Mouse (Mus musculus) 416B (cell line): Measurements from ENCODE around the gene Usp20.

ENCODE experiments used
- DNase-seq: peaks from one replicate; pipeline ENCODE4 v3.0.0; 2011; ENCODE audit warnings: low read depth

Usp20 gene

DNA sequence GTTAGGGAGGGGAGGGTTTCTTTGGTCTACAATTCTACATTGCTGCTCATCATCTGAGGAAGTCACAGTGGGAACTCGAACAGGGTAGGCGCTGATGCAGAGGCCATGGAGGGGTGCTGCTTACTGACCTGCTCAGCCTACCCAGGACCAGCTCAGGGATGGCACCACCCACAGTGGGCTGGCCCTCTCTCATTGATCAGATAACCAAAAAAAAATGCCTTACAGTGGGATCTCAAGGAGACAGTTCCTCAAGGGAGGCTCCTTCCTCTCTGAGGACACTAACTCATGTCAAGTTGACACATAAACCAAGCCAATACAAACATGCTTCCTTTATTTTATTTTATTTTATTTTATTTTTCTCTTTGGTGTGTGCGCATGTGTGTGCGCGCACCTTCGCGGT, 87.4 kb downstream of the Usp20 start:
- no peak for DNase-seq
